Mouse (Mus musculus): ENCODE measurements around the gene Slc24a4. TPM values are rescaled to one million over a fixed set of nuclear protein-coding genes. Genes with fewer than 3 reads are reported as not detected.
"Not testable (repeated sequence)": the region's sequence is repeated elsewhere in the genome, so short reads cannot be mapped to it uniquely, and the experiment has no call there.

Slc24a4 gene
- total and polyA plus RNA-seq, 2 experiments, result not detected

- no peaks in the 10 kb centered on the region for H3K36me3 ChIP-seq (ENCODE audit: control insufficient read depth, insufficient read depth, low read length)
- no peaks in the 10 kb centered on the region for H3K27me3 ChIP-seq (ENCODE audit: control insufficient read depth, insufficient read depth, low read length)
- no peak for DNase-seq (ENCODE audit: extremely low read depth, low read depth, low spot score)
- WGBS, result 68% methylated on average over 2 of the region's 2 CpGs
- no peaks in the 10 kb centered on the region for H3K4me1 ChIP-seq (ENCODE audit: control insufficient read depth, insufficient read depth, low read length)
- no peak overlapping the region for H3K4me3 ChIP-seq (ENCODE audit: insufficient read depth, low read depth, low read length)
- no peak overlapping the region for H3K9ac ChIP-seq (ENCODE audit: low read depth, low read length)
- TF ChIP-seq CTCF (IDR thresholded peaks at IDR 0.05; ENCODE audit: low read depth, low read length) (no peak), POLR2A (IDR thresholded peaks at IDR 0.05; ENCODE audit: extremely low read depth, insufficient read depth, low read length) (no peak)
- H3K27ac ChIP-seq (replicated peaks; ENCODE audit: insufficient read depth, low read depth, low read length), result no peak overlapping the region
- H3K79me2 ChIP-seq (ENCODE audit: control insufficient read depth, insufficient read depth, low read length), result no peaks in the 10 kb centered on the region
Measured at GRCm38 (mm10) chr12:102210801-102211200, 82.3 kb downstream of the Slc24a4 start.

- Histone ChIP-seq H3K36me3 (ENCODE audit: control insufficient read depth, insufficient read depth, low read length) (no peaks in the 10 kb centered on the region), H3K79me2 (ENCODE audit: control insufficient read depth, insufficient read depth, low read length) (no peaks in the 10 kb centered on the region), H3K9ac (ENCODE audit: low read depth, low read length) (no peak overlapping the region), H3K4me1 (ENCODE audit: control insufficient read depth, insufficient read depth, low read length) (no peaks in the 10 kb centered on the region), H3K27ac (replicated peaks; ENCODE audit: insufficient read depth, low read depth, low read length) (no peak overlapping the region), H3K27me3 (ENCODE audit: control insufficient read depth, insufficient read depth, low read length) (no peaks in the 10 kb centered on the region), H3K4me3 (ENCODE audit: insufficient read depth, low read depth, low read length) (no peak overlapping the region)
- 92% methylated on average over 6 of the region's 6 CpGs for WGBS
- no peak for DNase-seq (ENCODE audit: extremely low read depth, low read depth, low spot score)
- TF ChIP-seq CTCF (IDR thresholded peaks at IDR 0.05; ENCODE audit: low read depth, low read length), result no peak
- TF ChIP-seq POLR2A (IDR thresholded peaks at IDR 0.05; ENCODE audit: extremely low read depth, insufficient read depth, low read length), result no peak
Measured at GRCm38 (mm10) chr12:102223404-102223803, 94.9 kb downstream of the Slc24a4 start.

GRCm38 (mm10) chr12:102224112-102224511 is 95.6 kb downstream of the Slc24a4 start:
- H3K9ac ChIP-seq (ENCODE audit: low read depth, low read length); H3K27ac ChIP-seq (replicated peaks; ENCODE audit: insufficient read depth, low read depth, low read length); H3K36me3 ChIP-seq (ENCODE audit: control insufficient read depth, insufficient read depth, low read length); H3K4me3 ChIP-seq (ENCODE audit: insufficient read depth, low read depth, low read length); H3K79me2 ChIP-seq (ENCODE audit: control insufficient read depth, insufficient read depth, low read length); H3K4me1 ChIP-seq (ENCODE audit: control insufficient read depth, insufficient read depth, low read length); H3K27me3 ChIP-seq (ENCODE audit: control insufficient read depth, insufficient read depth, low read length); DNase-seq (ENCODE audit: extremely low read depth, low read depth, low spot score): not testable (repeated sequence)
- WGBS, result 83% methylated on average over 2 of the region's 2 CpGs

- TF ChIP-seq CTCF (IDR thresholded peaks at IDR 0.05; ENCODE audit: low read depth, low read length), result no peak
- no peak for TF ChIP-seq POLR2A (IDR thresholded peaks at IDR 0.05; ENCODE audit: extremely low read depth, insufficient read depth, low read length)
- WGBS, result 67% methylated on average over 3 of the region's 3 CpGs
- Histone ChIP-seq H3K4me1 (ENCODE audit: control insufficient read depth, insufficient read depth, low read length) (no peaks in the 10 kb centered on the region), H3K9ac (ENCODE audit: low read depth, low read length) (no peak overlapping the region), H3K4me3 (ENCODE audit: insufficient read depth, low read depth, low read length) (no peak overlapping the region), H3K27me3 (ENCODE audit: control insufficient read depth, insufficient read depth, low read length) (no peaks in the 10 kb centered on the region), H3K27ac (replicated peaks; ENCODE audit: insufficient read depth, low read depth, low read length) (no peak overlapping the region), H3K36me3 (ENCODE audit: control insufficient read depth, insufficient read depth, low read length) (no peaks in the 10 kb centered on the region), H3K79me2 (ENCODE audit: control insufficient read depth, insufficient read depth, low read length) (no peaks in the 10 kb centered on the region)
- DNase-seq (ENCODE audit: extremely low read depth, low read depth, low spot score), result no peak
Measured at GRCm38 (mm10) chr12:102225165-102225564, 96.6 kb downstream of the Slc24a4 start.

- H3K4me1 ChIP-seq (ENCODE audit: control insufficient read depth, insufficient read depth, low read length), result no peaks in the 10 kb centered on the region
- H3K79me2 ChIP-seq (ENCODE audit: control insufficient read depth, insufficient read depth, low read length), result no peaks in the 10 kb centered on the region
- TF ChIP-seq CTCF (IDR thresholded peaks at IDR 0.05; ENCODE audit: low read depth, low read length) (no peak), POLR2A (IDR thresholded peaks at IDR 0.05; ENCODE audit: extremely low read depth, insufficient read depth, low read length) (no peak)
- WGBS, result 86% methylated on average over 3 of the region's 3 CpGs
- no peak overlapping the region for H3K9ac ChIP-seq (ENCODE audit: low read depth, low read length)
- no peak overlapping the region for H3K27ac ChIP-seq (replicated peaks; ENCODE audit: insufficient read depth, low read depth, low read length)
- H3K36me3 ChIP-seq (ENCODE audit: control insufficient read depth, insufficient read depth, low read length), result no peaks in the 10 kb centered on the region
- H3K27me3 ChIP-seq (ENCODE audit: control insufficient read depth, insufficient read depth, low read length), result no peaks in the 10 kb centered on the region
- no peak for DNase-seq (ENCODE audit: extremely low read depth, low read depth, low spot score)
- no peak overlapping the region for H3K4me3 ChIP-seq (ENCODE audit: insufficient read depth, low read depth, low read length)
Measured at GRCm38 (mm10) chr12:102235551-102235950, 107.0 kb downstream of the Slc24a4 start.

GRCm38 (mm10) chr12:102236317-102236716 is 107.8 kb downstream of the Slc24a4 start:
- Histone ChIP-seq H3K36me3 (ENCODE audit: control insufficient read depth, insufficient read depth, low read length) (no peaks in the 10 kb centered on the region), H3K4me1 (ENCODE audit: control insufficient read depth, insufficient read depth, low read length) (no peaks in the 10 kb centered on the region), H3K27ac (replicated peaks; ENCODE audit: insufficient read depth, low read depth, low read length) (no peak overlapping the region), H3K79me2 (ENCODE audit: control insufficient read depth, insufficient read depth, low read length) (no peaks in the 10 kb centered on the region), H3K27me3 (ENCODE audit: control insufficient read depth, insufficient read depth, low read length) (no peaks in the 10 kb centered on the region), H3K9ac (ENCODE audit: low read depth, low read length) (no peak overlapping the region), H3K4me3 (ENCODE audit: insufficient read depth, low read depth, low read length) (no peak overlapping the region)
- 96% methylated on average over 6 of the region's 6 CpGs for WGBS
- no peak for DNase-seq (ENCODE audit: extremely low read depth, low read depth, low spot score)
- TF ChIP-seq POLR2A (IDR thresholded peaks at IDR 0.05; ENCODE audit: extremely low read depth, insufficient read depth, low read length) (no peak), CTCF (IDR thresholded peaks at IDR 0.05; ENCODE audit: low read depth, low read length) (no peak)
